Mouse (Mus musculus): ENCODE measurements around the gene Hist1h1e. TPM values are rescaled to one million over a fixed set of nuclear protein-coding genes. Genes with fewer than 3 reads are reported as not detected.
"Not testable (repeated sequence)": the region's sequence is repeated elsewhere in the genome, so short reads cannot be mapped to it uniquely, and the experiment has no call there.

The Hist1h1e gene
- polyA plus RNA-seq, 1 experiment from 2014 or later = 17.8 TPM

DNA sequence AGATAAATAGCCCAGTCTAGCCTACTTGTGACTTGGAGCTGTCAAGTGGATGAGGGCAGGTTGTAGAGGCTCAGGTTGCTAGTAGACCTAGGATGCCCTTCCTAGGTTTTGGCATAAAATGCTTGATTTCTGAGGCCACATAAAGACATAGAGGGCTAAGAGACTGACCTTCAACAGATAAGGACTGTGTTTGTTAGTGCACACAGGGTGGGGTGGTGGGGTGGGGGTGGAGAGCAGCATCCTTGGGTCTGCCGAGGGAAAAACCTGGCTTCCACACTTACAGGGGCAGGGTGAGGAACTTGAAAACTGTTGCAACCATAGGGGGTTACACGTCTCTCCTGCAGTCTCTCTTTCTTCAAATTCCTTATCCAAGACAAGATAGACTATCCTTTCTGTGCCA is 27.2 kb downstream of the Hist1h1e start:
- H3K9me3 ChIP-seq (replicated peaks; ENCODE audit: control insufficient read depth, low read length) = no peaks in the 10 kb centered on the region
- H3K27ac ChIP-seq (ENCODE audit: low read depth, low read length) = no peak overlapping the region
- no peak overlapping the region for H3K4me2 ChIP-seq (ENCODE audit: low read length)
- no peaks in the 10 kb centered on the region for H3K4me1 ChIP-seq (ENCODE audit: control insufficient read depth, insufficient read depth, low read length)
- no peak overlapping the region for H3K4me3 ChIP-seq (ENCODE audit: low read depth, low read length)
- ATAC-seq = no peak
- 77% methylated on average over 2 of the region's 2 CpGs for WGBS
- DNase-seq (ENCODE audit: low spot score) = no peak
- no peaks in the 10 kb centered on the region for H3K27me3 ChIP-seq (replicated peaks; ENCODE audit: control insufficient read depth, insufficient read depth, low read length)
- no peak overlapping the region for H3K9ac ChIP-seq (ENCODE audit: low read length)
- no peaks in the 10 kb centered on the region for H3K36me3 ChIP-seq (ENCODE audit: control insufficient read depth, insufficient read depth, low read length)

DNA sequence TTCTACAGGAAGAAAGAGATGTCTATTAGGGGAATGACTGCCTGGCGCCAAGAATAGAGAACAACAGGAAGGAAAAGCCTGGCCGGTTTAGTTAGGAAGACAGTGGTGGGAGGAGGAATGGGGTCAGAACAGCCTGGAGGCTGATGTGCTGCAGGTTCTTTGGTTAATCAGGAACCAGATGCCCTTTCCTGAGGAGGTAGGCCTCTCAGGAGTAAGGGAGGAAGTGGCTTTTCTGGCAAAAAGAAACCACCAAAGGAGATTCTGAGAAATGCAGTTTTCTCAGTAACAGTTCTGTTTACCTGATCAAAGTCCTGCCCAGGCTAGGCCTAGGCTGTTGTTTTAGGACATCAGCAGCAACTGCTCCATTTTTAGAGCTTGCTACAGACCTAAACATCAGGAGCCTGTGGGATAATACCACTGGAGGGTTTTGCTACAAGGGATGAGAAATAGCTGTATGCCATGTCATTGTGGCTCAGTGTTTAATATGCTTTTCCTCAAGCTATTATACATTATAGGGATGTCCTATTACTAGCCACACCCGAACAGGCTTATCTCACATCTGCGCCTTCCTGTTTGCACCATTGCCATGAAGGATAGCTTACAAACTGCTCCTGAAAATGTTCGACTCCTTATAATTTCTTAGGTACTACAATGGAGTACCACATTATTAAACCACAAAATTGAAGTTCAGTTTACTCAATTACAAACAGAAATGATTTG is 29.1 kb downstream of the Hist1h1e start:
- no peaks in the 10 kb centered on the region for H3K4me1 ChIP-seq (ENCODE audit: control insufficient read depth, insufficient read depth, low read length)
- 87% methylated on average over 5 of the region's 5 CpGs for WGBS
- no peaks in the 10 kb centered on the region for H3K27me3 ChIP-seq (replicated peaks; ENCODE audit: control insufficient read depth, insufficient read depth, low read length)
- no peak overlapping the region for H3K27ac ChIP-seq (ENCODE audit: low read depth, low read length)
- ATAC-seq (no peak), DNase-seq (ENCODE audit: low spot score) (no peak)
- H3K9ac ChIP-seq (ENCODE audit: low read length) = no peak overlapping the region
- no peak overlapping the region for H3K4me2 ChIP-seq (ENCODE audit: low read length)
- H3K4me3 ChIP-seq (ENCODE audit: low read depth, low read length) = no peak overlapping the region
- H3K36me3 ChIP-seq (ENCODE audit: control insufficient read depth, insufficient read depth, low read length) = no peaks in the 10 kb centered on the region
- no peaks in the 10 kb centered on the region for H3K9me3 ChIP-seq (replicated peaks; ENCODE audit: control insufficient read depth, low read length)

DNA sequence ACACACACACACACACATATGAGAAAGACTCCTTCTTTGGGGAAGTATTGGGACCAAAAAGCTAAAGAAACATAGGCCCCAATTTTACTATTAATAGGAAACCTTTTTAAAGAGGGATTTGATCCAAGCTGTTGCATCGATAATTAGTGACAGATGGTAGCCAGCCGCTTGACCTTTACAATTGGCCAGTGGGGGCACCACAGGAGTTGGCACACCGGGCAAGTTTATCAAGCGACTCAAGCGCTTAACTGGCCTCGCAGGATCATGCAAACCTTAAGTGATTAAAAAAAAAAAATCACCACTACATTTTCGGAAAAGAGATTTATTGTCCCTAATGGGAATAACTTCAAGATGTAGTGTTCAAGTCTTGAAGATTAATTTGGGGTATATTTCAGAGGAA is 29.7 kb downstream of the Hist1h1e start:
- H3K4me2 ChIP-seq (ENCODE audit: low read length) = no peak overlapping the region
- no peak overlapping the region for H3K4me3 ChIP-seq (ENCODE audit: low read depth, low read length)
- WGBS = 91% methylated on average over 7 of the region's 7 CpGs
- H3K9ac ChIP-seq (ENCODE audit: low read length) = no peak overlapping the region
- ATAC-seq (no peak), DNase-seq (ENCODE audit: low spot score) (no peak)
- no peaks in the 10 kb centered on the region for H3K36me3 ChIP-seq (ENCODE audit: control insufficient read depth, insufficient read depth, low read length)
- H3K27me3 ChIP-seq (replicated peaks; ENCODE audit: control insufficient read depth, insufficient read depth, low read length) = no peaks in the 10 kb centered on the region
- H3K9me3 ChIP-seq (replicated peaks; ENCODE audit: control insufficient read depth, low read length) = no peaks in the 10 kb centered on the region
- no peaks in the 10 kb centered on the region for H3K4me1 ChIP-seq (ENCODE audit: control insufficient read depth, insufficient read depth, low read length)
- H3K27ac ChIP-seq (ENCODE audit: low read depth, low read length) = no peak overlapping the region

DNA sequence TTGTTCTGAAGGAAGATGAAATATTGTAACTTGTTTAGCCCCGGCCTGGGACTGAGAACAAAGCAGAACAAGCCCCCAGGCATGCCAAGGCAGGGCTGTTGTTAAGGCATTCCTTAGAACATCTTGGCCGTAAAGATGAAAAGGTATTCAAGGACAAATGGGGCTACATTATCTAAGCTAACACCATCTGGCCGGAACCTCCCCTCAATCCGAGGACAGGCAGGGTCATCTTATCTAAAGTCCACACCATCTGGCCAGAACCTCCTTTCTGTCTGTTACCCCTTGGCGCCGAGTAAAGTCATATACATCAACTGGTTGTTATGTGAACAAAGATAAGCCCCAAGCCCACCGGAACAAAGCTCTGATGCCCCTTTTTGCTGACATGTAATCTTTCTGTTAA is 30.5 kb downstream of the Hist1h1e start:
- not testable (repeated sequence) for H3K4me2 ChIP-seq (ENCODE audit: low read length); H3K9me3 ChIP-seq (replicated peaks; ENCODE audit: control insufficient read depth, low read length); DNase-seq (ENCODE audit: low spot score); H3K36me3 ChIP-seq (ENCODE audit: control insufficient read depth, insufficient read depth, low read length); H3K27ac ChIP-seq (ENCODE audit: low read depth, low read length); H3K27me3 ChIP-seq (replicated peaks; ENCODE audit: control insufficient read depth, insufficient read depth, low read length); H3K9ac ChIP-seq (ENCODE audit: low read length); H3K4me3 ChIP-seq (ENCODE audit: low read depth, low read length); H3K4me1 ChIP-seq (ENCODE audit: control insufficient read depth, insufficient read depth, low read length); ATAC-seq
- WGBS = 94% methylated on average over 7 of the region's 7 CpGs

DNA sequence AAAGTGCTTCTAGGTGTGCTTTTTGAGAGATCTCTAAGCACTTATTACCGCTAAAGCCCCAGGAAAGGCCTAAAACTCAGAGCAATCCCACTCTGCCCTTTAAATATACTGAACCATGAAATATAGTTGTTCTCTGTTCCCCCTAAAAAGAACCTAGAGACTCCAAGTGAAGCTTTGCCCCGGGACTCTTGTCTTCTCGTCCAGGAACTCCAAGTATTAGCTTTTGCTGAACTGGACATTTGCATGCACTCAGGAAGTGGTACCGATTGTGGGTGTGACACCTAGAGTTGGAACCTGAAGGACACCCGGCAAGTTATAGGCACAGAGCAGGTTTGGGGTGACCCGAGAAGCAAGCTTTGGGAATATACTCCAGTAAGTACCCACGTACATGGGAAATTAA is 31.2 kb downstream of the Hist1h1e start:
- H3K27ac ChIP-seq (ENCODE audit: low read depth, low read length) = no peak overlapping the region
- H3K36me3 ChIP-seq (ENCODE audit: control insufficient read depth, insufficient read depth, low read length) = no peaks in the 10 kb centered on the region
- no peak overlapping the region for H3K4me3 ChIP-seq (ENCODE audit: low read depth, low read length)
- H3K9ac ChIP-seq (ENCODE audit: low read length) = no peak overlapping the region
- H3K4me2 ChIP-seq (ENCODE audit: low read length) = no peak overlapping the region
- no peaks in the 10 kb centered on the region for H3K27me3 ChIP-seq (replicated peaks; ENCODE audit: control insufficient read depth, insufficient read depth, low read length)
- DNase-seq (ENCODE audit: low spot score) (no peak), ATAC-seq (no peak)
- WGBS = 94% methylated on average over 7 of the region's 7 CpGs
- H3K4me1 ChIP-seq (ENCODE audit: control insufficient read depth, insufficient read depth, low read length) = peaks cover 5% of the 10 kb centered on the region; the same call in 1 of the 2 replicates
- no peaks in the 10 kb centered on the region for H3K9me3 ChIP-seq (replicated peaks; ENCODE audit: control insufficient read depth, low read length)

DNA sequence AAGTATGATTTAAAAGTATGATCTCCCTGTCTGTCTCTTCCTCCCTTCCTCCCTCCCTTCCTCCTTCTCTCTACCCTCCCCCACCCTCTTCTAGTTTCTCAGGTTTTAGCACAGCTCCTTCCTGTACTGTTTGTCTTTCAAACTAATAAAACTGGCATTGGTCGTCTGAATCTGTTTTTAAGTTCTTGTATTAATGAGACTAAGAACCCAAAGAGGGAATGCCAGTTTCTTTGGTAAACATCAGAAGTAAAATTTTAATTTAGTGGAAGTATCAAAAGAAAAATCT is 35.5 kb downstream of the Hist1h1e start:
- peaks cover 24% of the 10 kb centered on the region for H3K4me1 ChIP-seq (ENCODE audit: control insufficient read depth, insufficient read depth, low read length)
- no peak for DNase-seq (ENCODE audit: low spot score)
- H3K36me3 ChIP-seq (ENCODE audit: control insufficient read depth, insufficient read depth, low read length) = no peaks in the 10 kb centered on the region
- H3K4me3 ChIP-seq (ENCODE audit: low read depth, low read length) = peak overlapping the region; percentile 42; the same call in 1 of the 2 replicates
- ATAC-seq = no peak
- peak overlapping the region; percentile 84 for H3K27ac ChIP-seq (ENCODE audit: low read depth, low read length)
- H3K9me3 ChIP-seq (replicated peaks; ENCODE audit: control insufficient read depth, low read length) = no peaks in the 10 kb centered on the region
- H3K4me2 ChIP-seq (ENCODE audit: low read length) = peak overlapping the region; percentile 93
- H3K9ac ChIP-seq (ENCODE audit: low read length) = peak overlapping the region; percentile 48
- no peaks in the 10 kb centered on the region for H3K27me3 ChIP-seq (replicated peaks; ENCODE audit: control insufficient read depth, insufficient read depth, low read length)
- WGBS = 5% methylated on average over 1 of the region's 1 CpGs

DNA sequence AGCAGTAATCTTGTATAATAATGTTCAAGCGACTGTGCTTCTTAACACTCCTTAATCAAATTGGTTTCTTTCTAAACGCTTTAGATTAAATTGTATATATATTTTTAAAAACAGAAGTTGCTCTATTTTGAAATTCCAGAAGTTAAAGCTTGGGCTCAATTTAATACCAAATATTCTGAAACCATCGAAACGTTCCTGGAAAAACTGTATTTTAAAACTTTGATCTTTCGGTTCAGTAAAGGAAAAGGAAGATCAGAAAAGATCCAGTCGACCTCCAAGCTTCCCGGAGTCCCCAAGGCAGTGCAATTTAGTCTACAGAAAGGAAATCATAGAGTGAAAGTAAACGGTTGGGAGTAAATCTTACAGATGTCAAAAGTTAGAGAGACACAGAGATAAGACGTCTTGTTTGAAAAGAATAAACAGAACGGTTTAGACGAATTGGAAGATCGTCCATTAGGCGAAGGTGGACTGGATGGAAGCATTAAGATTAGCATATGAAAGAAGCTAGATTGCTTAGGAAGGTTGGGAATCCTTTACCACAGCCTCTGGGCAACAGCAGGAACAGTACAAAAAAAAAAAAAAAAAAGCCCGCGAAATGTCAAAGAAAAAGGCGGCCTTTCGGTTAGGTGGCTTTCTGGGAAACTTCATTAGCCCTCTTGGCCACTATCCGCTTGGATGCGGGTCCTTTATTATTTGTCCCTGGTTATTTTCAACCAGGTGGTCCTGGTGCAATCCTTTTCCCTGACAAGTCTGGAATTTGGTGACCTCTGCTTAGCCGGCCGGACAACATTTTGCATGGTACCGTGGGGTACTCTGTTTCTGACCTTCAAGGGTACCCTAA is 36.0 kb downstream of the Hist1h1e start:
- Histone ChIP-seq H3K27ac (ENCODE audit: low read depth, low read length) (peak overlapping the region; percentile 96), H3K4me3 (ENCODE audit: low read depth, low read length) (peak overlapping the region; percentile 42), H3K4me2 (ENCODE audit: low read length) (peak overlapping the region; percentile 93), H3K9ac (ENCODE audit: low read length) (peak overlapping the region; percentile 48), H3K4me1 (ENCODE audit: control insufficient read depth, insufficient read depth, low read length) (peaks cover 25% of the 10 kb centered on the region), H3K36me3 (ENCODE audit: control insufficient read depth, insufficient read depth, low read length) (no peaks in the 10 kb centered on the region), H3K27me3 (replicated peaks; ENCODE audit: control insufficient read depth, insufficient read depth, low read length) (no peaks in the 10 kb centered on the region), H3K9me3 (replicated peaks; ENCODE audit: control insufficient read depth, low read length) (no peaks in the 10 kb centered on the region)
- under 1% methylated on average over 22 of the region's 22 CpGs for WGBS
- DNase-seq (ENCODE audit: low spot score) = peak; percentile 41
- peak; percentile 14; the same call in 1 of the 2 replicates for ATAC-seq

DNA sequence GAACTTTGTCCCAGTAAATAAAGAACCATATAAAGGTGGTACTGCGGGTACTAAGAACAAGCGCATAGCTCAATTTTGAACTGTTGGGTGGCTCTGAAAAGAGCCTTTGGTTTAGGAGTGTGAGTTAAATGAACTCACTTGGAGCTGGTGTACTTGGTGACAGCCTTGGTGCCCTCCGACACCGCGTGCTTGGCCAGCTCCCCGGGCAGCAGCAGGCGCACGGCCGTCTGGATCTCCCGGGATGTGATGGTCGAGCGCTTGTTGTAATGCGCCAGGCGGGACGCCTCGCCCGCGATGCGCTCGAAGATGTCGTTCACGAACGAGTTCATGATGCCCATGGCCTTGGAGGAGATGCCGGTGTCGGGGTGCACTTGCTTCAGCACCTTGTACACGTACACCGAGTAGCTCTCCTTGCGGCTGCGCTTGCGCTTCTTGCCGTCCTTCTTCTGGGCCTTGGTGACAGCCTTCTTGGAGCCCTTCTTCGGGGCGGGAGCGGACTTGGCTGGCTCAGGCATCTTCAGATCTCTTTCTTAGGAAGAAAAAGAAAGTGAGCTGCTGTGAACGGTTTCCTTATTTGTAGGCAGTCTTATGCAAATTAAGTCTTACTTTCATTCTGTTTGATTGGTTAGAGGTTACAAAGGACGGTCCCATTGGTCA is 36.8 kb downstream of the Hist1h1e start:
- ATAC-seq (peak; percentile 87), DNase-seq (ENCODE audit: low spot score) (peak; percentile 98)
- H3K9me3 ChIP-seq (replicated peaks; ENCODE audit: control insufficient read depth, low read length); H3K27me3 ChIP-seq (replicated peaks; ENCODE audit: control insufficient read depth, insufficient read depth, low read length); H3K36me3 ChIP-seq (ENCODE audit: control insufficient read depth, insufficient read depth, low read length): not testable (repeated sequence)
- Histone ChIP-seq H3K4me1 (ENCODE audit: control insufficient read depth, insufficient read depth, low read length) (peaks cover 28% of the 10 kb centered on the region), H3K27ac (ENCODE audit: low read depth, low read length) (peak overlapping the region; percentile 96), H3K4me3 (ENCODE audit: low read depth, low read length) (peak overlapping the region; percentile 42), H3K9ac (ENCODE audit: low read length) (peak overlapping the region; percentile 72), H3K4me2 (ENCODE audit: low read length) (peak overlapping the region; percentile 93)
- under 1% methylated on average over 28 of the region's 36 CpGs for WGBS
